Mouse (Mus musculus) lung, embryonic 14.5 days (tissue): ENCODE results near the gene Ddit4. TPM values are rescaled to one million over a fixed set of nuclear protein-coding genes. Genes with fewer than 3 reads are reported as not detected.

ENCODE experiments used
- ATAC-seq: fragments of 200-750 bp; cut with Nextera tagmentation; 2 replicates; pipeline ENCODE4 v1.8.0; 2017; ENCODE audit warnings: mild to moderate bottlenecking, moderate TSS enrichment, moderate library complexity; ENCODE audit not compliant: insufficient read depth
- DNase-seq: peaks from one replicate; pipeline ENCODE4 v3.0.0-alpha.2; 2015
- H3K27ac ChIP-seq: fragments of 300-500 bp; sonication (generic); 2 replicates; pipeline ENCODE4 v1.5.1; 2014; ENCODE audit warnings: low read depth, mild to moderate bottlenecking, moderate library complexity
- H3K27me3 ChIP-seq: fragments of 300-500 bp; sonication (generic); 2 replicates; pipeline ENCODE4 v1.6.1; 2014; ENCODE audit warnings: low read length, control low read depth; ENCODE audit not compliant: insufficient read depth
- H3K36me3 ChIP-seq: fragments of 300-500 bp; sonication (generic); 2 replicates; pipeline ENCODE4 v1.6.1; 2014; ENCODE audit warnings: control low read depth; ENCODE audit not compliant: insufficient read depth
- H3K4me1 ChIP-seq: fragments of 300-500 bp; sonication (generic); 2 replicates; pipeline ENCODE4 v1.6.1; 2014; ENCODE audit warnings: antibody characterized with exemption, control low read depth; ENCODE audit not compliant: insufficient read depth
- H3K4me2 ChIP-seq: fragments of 300-500 bp; sonication (generic); 2 replicates; pipeline ENCODE4 v1.6.1; 2014; ENCODE audit warnings: mild to moderate bottlenecking
- H3K4me3 ChIP-seq: fragments of 300-500 bp; sonication (generic); 2 replicates; pipeline ENCODE4 v1.5.1; 2014; ENCODE audit warnings: low read depth, low read length
- H3K9ac ChIP-seq: fragments of 300-500 bp; sonication (generic); 2 replicates; pipeline ENCODE4 v1.6.1; 2014
- H3K9me3 ChIP-seq: fragments of 300-500 bp; sonication (generic); 2 replicates; pipeline ENCODE4 v1.6.1; 2016; ENCODE audit warnings: low read depth, low read length, control low read depth
- CTCF ChIP-seq: IDR thresholded peaks from 2 replicates; pipeline ENCODE4 v1.5.1; 2016; ENCODE audit warnings: antibody characterized with exemption, low read depth
- WGBS: fragments of 180-500 bp; shearing (Covaris S2); extraction: QIAGEN DNeasy Blood & Tissue Kit; methylation state at CpG from one replicate; pipeline ENCODE4 v1.1.7; 2014; 5-methylcytosine and 5-hydroxymethylcytosine counted together
- polyA plus RNA-seq: library from polyadenylated mRNA; unstranded; fragments of >200 nt; fragmentation: Nextera tagmentation; extraction: Ambion mirVana; gene quantifications from 2 replicates; pipeline ENCODE4 v1.2.1, GENCODE M21; 2014

Ddit4 gene
- polyA plus RNA-seq, 1 experiment from 2014 or later: 3.5 TPM

DNA sequence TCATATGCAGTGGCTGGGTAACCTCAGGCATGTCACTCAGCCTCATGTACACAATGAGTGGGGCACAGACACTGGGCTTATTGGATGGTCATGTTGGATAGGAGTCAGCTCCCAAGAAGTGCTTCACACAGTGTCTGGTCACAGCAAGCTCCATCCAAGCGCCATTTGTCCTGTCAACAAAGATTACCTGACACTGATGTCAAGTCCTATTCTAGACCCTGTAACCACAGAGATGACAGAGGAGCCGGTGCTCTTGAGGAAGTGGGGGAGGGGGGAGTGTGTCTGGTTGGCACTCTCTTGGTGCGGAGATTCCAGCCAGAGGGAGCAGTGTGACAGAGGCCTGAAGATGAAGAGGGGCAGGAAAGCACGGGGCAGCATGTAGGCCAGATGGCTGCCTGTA, 50.7 kb downstream of the Ddit4 start:
- Histone ChIP-seq H3K4me1 (peaks cover 37% of the 10 kb centered on the region), H3K9ac (peak overlapping the region; percentile 16; the same call in 1 of the 2 replicates), H3K4me3 (no peak overlapping the region), H3K9me3 (no peaks in the 10 kb centered on the region), H3K4me2 (no peak overlapping the region), H3K27ac (peak overlapping the region; percentile 94; the same call in 1 of the 2 replicates), H3K27me3 (no peaks in the 10 kb centered on the region), H3K36me3 (peaks cover 28% of the 10 kb centered on the region)
- DNase-seq: no peak
- no peak for TF ChIP-seq CTCF
- no peak for ATAC-seq
- WGBS: 35% methylated on average over 4 of the region's 4 CpGs

GRCm38 (mm10) chr10:59900174-59900435, 51.5 kb downstream of the Ddit4 start:
- H3K9me3 ChIP-seq: no peaks in the 10 kb centered on the region
- peaks cover 36% of the 10 kb centered on the region for H3K36me3 ChIP-seq
- peaks cover 37% of the 10 kb centered on the region for H3K4me1 ChIP-seq
- H3K27ac ChIP-seq: peak overlapping the region; percentile 94
- H3K4me3 ChIP-seq: no peak overlapping the region
- no peak for ATAC-seq
- DNase-seq: peak; percentile 53
- H3K27me3 ChIP-seq: no peaks in the 10 kb centered on the region
- 20% methylated on average over 4 of the region's 4 CpGs for WGBS
- TF ChIP-seq CTCF: no peak
- H3K9ac ChIP-seq: 0 out of 2 replicates have a peak overlapping the region, but pooled peaks have one; percentile 9
- peak overlapping the region; percentile 50 for H3K4me2 ChIP-seq

Other genes with a start within 250 kb of the Ddit4 start
- gene Micu1, start 249.4 kb downstream of the Ddit4 start, polyA plus RNA-seq: 81.0 and 83.9 TPM in 2 replicates
- gene Dnajb12, start 72.3 kb downstream of the Ddit4 start, polyA plus RNA-seq: 26.7 and 28.1 TPM in 2 replicates
- gene Ascc1, start 51.0 kb upstream of the Ddit4 start, polyA plus RNA-seq: 34.7 and 35.3 TPM in 2 replicates
- 108 and 109 TPM in 2 replicates for gene Anapc16, start 51.3 kb upstream of the Ddit4 start, polyA plus RNA-seq
- 1.2 and 1.3 TPM in 2 replicates for gene Spock2, start 154.4 kb upstream of the Ddit4 start, polyA plus RNA-seq